Mouse (Mus musculus): ENCODE measurements around the gene Klhl40. TPM values are rescaled to one million over a fixed set of nuclear protein-coding genes. Genes with fewer than 3 reads are reported as not detected.

Gene Klhl40
- not detected in 2 replicates for polyA plus RNA-seq (2012; ENCODE audit: insufficient read depth, insufficient read length, low replicate concordance, missing spikeins)

DNA sequence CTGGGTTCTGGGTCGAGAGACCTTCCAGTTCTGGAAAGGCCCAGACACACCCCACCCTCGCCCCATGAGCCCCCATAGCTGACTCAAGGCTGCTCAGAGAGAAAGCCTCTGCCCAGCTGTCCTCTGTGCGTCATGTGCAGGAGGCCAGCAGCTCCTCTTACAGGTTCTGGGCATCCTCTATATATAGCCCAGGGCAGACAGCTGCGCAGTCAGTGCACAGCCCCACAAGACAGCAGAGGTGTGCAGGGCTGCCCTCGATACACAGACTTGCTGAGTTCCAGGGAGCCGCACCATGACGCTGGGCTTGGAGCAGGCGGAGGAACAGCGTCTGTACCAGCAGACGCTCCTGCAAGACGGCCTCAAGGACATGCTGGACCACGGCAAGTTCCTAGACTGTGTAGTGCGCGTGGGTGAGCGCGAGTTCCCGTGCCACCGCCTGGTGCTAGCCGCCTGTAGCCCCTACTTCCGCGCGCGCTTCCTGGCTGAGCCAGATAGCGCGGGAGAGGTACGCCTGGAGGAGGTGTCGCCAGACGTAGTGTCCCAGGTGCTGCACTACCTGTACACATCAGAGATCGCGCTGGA is at the start of gene Klhl40:
Klhl40 (plus strand) TSS at position 124 of the 582 bp plus-strand sequence.
- 11% methylated on average over 30 of the region's 30 CpGs for WGBS
- peaks cover 57% of the 10 kb centered on the region for H3K4me1 ChIP-seq (ENCODE audit: control insufficient read depth, insufficient read depth, low read length)
- H3K4me3 ChIP-seq (ENCODE audit: insufficient read depth, low read depth, low read length): peak within 1 kb of the TSS; percentile 35
- peak within 1 kb of the TSS; percentile 99 for H3K27ac ChIP-seq (ENCODE audit: insufficient read depth, low read depth, low read length)
- TF ChIP-seq POLR2A (IDR thresholded peaks at IDR 0.05; ENCODE audit: insufficient read depth, low read depth, low read length): no peak; the same call in 1 of the 2 replicates
- no peak for TF ChIP-seq CTCF (IDR thresholded peaks at IDR 0.05; ENCODE audit: insufficient read depth, low read depth, low read length)

DNA sequence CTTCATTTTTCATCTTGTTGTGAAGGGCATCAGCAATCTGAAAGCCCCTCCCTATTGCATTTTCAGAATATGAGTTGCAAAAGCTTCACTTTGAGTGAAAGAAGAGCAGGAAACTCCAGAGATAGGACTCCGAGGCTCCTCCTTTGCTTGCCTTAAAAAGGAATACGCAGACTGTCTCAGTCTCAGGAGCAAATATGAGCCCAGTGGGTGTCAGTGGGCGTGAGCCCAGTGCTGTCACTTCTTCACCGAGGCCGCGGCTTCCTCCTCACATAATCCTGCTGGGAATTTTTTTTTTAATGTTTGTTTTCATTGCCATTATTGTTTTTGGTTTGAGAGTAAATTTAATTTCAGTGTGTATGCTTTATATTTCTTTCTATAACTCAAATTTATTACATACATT is 36.9 kb upstream of the Klhl40 start:
- 49% methylated on average over 6 of the region's 6 CpGs for WGBS
- Histone ChIP-seq H3K27ac (ENCODE audit: insufficient read depth, low read depth, low read length) (no peak overlapping the region), H3K4me3 (ENCODE audit: insufficient read depth, low read depth, low read length) (no peak overlapping the region), H3K4me1 (ENCODE audit: control insufficient read depth, insufficient read depth, low read length) (no peaks in the 10 kb centered on the region)
- TF ChIP-seq CTCF (IDR thresholded peaks at IDR 0.05; ENCODE audit: insufficient read depth, low read depth, low read length) (no peak), POLR2A (IDR thresholded peaks at IDR 0.05; ENCODE audit: insufficient read depth, low read depth, low read length) (no peak)

GRCm38 (mm10) chr9:121741168-121741567 is 36.2 kb upstream of the Klhl40 start:
- H3K4me3 ChIP-seq (ENCODE audit: insufficient read depth, low read depth, low read length): no peak overlapping the region
- no peak overlapping the region for H3K27ac ChIP-seq (ENCODE audit: insufficient read depth, low read depth, low read length)
- no peaks in the 10 kb centered on the region for H3K4me1 ChIP-seq (ENCODE audit: control insufficient read depth, insufficient read depth, low read length)
- WGBS: 88% methylated on average over 3 of the region's 3 CpGs
- TF ChIP-seq POLR2A (IDR thresholded peaks at IDR 0.05; ENCODE audit: insufficient read depth, low read depth, low read length) (no peak), CTCF (IDR thresholded peaks at IDR 0.05; ENCODE audit: insufficient read depth, low read depth, low read length) (no peak)

DNA sequence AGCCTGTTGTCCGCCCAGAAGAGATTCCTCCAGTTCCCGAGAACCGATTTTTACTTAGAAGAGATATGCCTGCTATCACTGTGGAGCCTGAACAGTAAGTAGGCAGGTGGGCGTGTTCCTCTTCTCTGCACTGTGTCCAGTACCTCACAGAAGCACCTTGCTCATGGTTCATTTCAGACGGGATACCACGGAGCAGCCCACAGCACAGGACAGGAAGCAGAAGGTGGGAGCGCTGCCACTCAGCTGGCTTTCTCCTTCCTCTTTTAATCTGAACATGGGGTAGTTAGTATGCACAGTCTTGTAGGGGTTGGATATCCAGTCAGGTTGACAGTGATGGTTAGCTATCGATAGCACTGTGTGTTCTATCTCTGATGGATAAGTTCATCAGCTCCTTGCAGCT is 33.4 kb upstream of the Klhl40 start:
- H3K4me3 ChIP-seq (ENCODE audit: insufficient read depth, low read depth, low read length): no peak overlapping the region
- no peak for TF ChIP-seq POLR2A (IDR thresholded peaks at IDR 0.05; ENCODE audit: insufficient read depth, low read depth, low read length)
- no peak for TF ChIP-seq CTCF (IDR thresholded peaks at IDR 0.05; ENCODE audit: insufficient read depth, low read depth, low read length)
- WGBS: 89% methylated on average over 8 of the region's 8 CpGs
- no peak overlapping the region for H3K27ac ChIP-seq (ENCODE audit: insufficient read depth, low read depth, low read length)
- H3K4me1 ChIP-seq (ENCODE audit: control insufficient read depth, insufficient read depth, low read length): no peaks in the 10 kb centered on the region

DNA sequence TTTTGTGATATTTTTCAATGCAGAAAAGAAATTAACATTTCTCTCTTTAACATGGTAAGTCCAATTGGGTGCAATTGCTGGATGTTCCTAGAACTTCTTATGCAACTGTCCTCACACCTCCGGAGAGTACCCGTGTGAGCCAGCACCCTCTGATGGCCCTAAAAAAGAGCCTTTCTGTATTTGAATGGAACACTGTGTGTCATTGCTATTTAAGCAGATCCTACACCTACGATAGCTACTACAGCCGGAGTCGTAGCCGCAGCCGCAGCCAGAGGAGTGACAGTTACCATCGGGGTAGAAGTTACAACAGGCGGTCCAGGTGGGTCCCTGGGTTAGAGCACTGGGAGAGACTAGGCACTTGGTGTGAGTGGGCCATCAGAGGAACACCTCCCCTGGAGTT is 24.6 kb upstream of the Klhl40 start:
- WGBS: 85% methylated on average over 9 of the region's 9 CpGs
- TF ChIP-seq CTCF (IDR thresholded peaks at IDR 0.05; ENCODE audit: insufficient read depth, low read depth, low read length) (no peak), POLR2A (IDR thresholded peaks at IDR 0.05; ENCODE audit: insufficient read depth, low read depth, low read length) (no peak)
- Histone ChIP-seq H3K4me1 (ENCODE audit: control insufficient read depth, insufficient read depth, low read length) (peaks cover 5% of the 10 kb centered on the region), H3K4me3 (ENCODE audit: insufficient read depth, low read depth, low read length) (no peak overlapping the region), H3K27ac (ENCODE audit: insufficient read depth, low read depth, low read length) (no peak overlapping the region)

DNA sequence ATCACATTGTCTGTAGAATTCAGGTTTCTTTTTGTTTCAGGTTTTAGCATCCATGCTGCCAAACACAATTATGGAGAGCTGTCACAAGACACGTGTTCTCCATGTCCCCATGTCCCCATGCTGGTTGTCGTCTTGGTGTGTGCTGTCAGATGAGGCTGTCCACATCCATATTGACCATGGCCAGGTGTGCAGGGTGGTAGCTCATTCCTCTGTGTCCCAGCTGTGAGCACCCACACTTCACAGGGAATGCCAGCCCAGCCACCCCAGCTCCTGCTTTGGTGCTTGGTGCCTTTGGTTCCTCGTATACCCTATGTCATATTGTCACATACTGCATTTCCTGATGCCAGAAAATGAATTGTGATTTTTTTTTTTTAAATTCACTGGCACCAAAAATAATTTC is 22.8 kb upstream of the Klhl40 start:
- 83% methylated on average over 3 of the region's 3 CpGs for WGBS
- no peak for TF ChIP-seq CTCF (IDR thresholded peaks at IDR 0.05; ENCODE audit: insufficient read depth, low read depth, low read length)
- TF ChIP-seq POLR2A (IDR thresholded peaks at IDR 0.05; ENCODE audit: insufficient read depth, low read depth, low read length): no peak
- H3K4me3 ChIP-seq (ENCODE audit: insufficient read depth, low read depth, low read length): no peak overlapping the region

DNA sequence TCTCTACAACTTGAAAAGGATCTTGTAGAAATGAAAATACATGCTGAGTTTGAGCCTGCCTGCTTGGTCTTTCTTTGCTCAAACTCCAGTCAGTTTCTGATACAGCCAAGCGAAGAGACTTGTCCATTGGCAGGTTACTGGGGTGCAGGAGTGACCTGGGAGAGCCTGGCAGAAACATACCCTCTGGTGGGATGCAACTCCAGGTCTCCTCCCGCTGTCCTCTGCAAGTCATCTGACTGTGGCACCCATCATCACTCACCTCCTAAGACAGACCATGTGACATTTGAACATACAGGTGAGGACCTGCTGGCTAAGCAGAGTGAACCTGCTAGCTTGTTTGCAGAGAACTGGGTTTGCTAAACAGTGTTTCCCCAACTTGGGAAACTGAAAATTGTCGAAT is 20.6 kb upstream of the Klhl40 start:
- Histone ChIP-seq H3K27ac (ENCODE audit: insufficient read depth, low read depth, low read length) (no peak overlapping the region), H3K4me3 (ENCODE audit: insufficient read depth, low read depth, low read length) (no peak overlapping the region), H3K4me1 (ENCODE audit: control insufficient read depth, insufficient read depth, low read length) (peaks cover 30% of the 10 kb centered on the region)
- TF ChIP-seq CTCF (IDR thresholded peaks at IDR 0.05; ENCODE audit: insufficient read depth, low read depth, low read length) (no peak), POLR2A (IDR thresholded peaks at IDR 0.05; ENCODE audit: insufficient read depth, low read depth, low read length) (no peak)
- WGBS: 78% methylated on average over 3 of the region's 3 CpGs

More for the DNA sequence above, 22.8 kb upstream of the Klhl40 start:
- Histone ChIP-seq H3K27ac (ENCODE audit: insufficient read depth, low read depth, low read length) (no peak overlapping the region), H3K4me1 (ENCODE audit: control insufficient read depth, insufficient read depth, low read length) (peaks cover 17% of the 10 kb centered on the region)

GRCm38 (mm10) chr9:121757432-121757831 is 20.0 kb upstream of the Klhl40 start:
- Histone ChIP-seq H3K27ac (ENCODE audit: insufficient read depth, low read depth, low read length) (peak overlapping the region; percentile 24; the same call in 1 of the 2 replicates), H3K4me1 (ENCODE audit: control insufficient read depth, insufficient read depth, low read length) (peaks cover 37% of the 10 kb centered on the region), H3K4me3 (ENCODE audit: insufficient read depth, low read depth, low read length) (no peak overlapping the region)
- TF ChIP-seq CTCF (IDR thresholded peaks at IDR 0.05; ENCODE audit: insufficient read depth, low read depth, low read length) (no peak), POLR2A (IDR thresholded peaks at IDR 0.05; ENCODE audit: insufficient read depth, low read depth, low read length) (no peak)
- 13% methylated on average over 3 of the region's 3 CpGs for WGBS

- Histone ChIP-seq H3K4me3 (ENCODE audit: insufficient read depth, low read depth, low read length) (peak overlapping the region; percentile 95), H3K4me1 (ENCODE audit: control insufficient read depth, insufficient read depth, low read length) (peaks cover 44% of the 10 kb centered on the region), H3K27ac (ENCODE audit: insufficient read depth, low read depth, low read length) (peak overlapping the region; percentile 36)
- WGBS: 49% methylated on average over 10 of the region's 10 CpGs
- no peak for TF ChIP-seq CTCF (IDR thresholded peaks at IDR 0.05; ENCODE audit: insufficient read depth, low read depth, low read length)
- no peak for TF ChIP-seq POLR2A (IDR thresholded peaks at IDR 0.05; ENCODE audit: insufficient read depth, low read depth, low read length)
These were observed 19.3 kb upstream of the Klhl40 start for GRCm38 (mm10) chr9:121757835-121758814.
